Mouse (Mus musculus): Measurements from ENCODE around the gene Hnrnpab.

DNA sequence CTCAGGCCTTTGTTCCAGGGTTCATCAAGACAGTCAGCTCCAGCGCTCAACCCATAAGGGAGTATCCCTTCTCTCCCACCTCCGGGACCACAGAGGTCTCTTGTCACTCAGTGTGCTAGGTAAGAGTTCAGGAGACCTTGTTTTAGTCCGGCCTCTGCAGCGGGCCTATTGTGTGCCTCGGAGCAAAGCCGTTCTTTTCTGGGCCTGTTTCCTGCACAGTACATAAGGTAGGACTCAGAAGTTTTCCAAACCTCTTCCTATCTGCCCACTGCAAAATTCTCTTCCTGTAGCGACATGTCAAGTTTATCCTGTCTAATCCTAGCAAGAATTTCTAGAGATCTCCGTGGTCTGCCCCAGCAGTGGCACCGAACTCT, 22.6 kb downstream of the Hnrnpab start:
- TF ChIP-seq CTCF (conservative IDR thresholded peaks at IDR 0.05; ENCODE audit: low read length): no peak
- TF ChIP-seq POU5F1 (IDR thresholded peaks at IDR 0.05; ENCODE audit: borderline replicate concordance, low read length): no peak
